Mouse (Mus musculus): ENCODE measurements around the gene Anapc2.
"Not testable (repeated sequence)": the region's sequence is repeated elsewhere in the genome, so short reads cannot be mapped to it uniquely, and the experiment has no call there.

The Anapc2 gene

DNA sequence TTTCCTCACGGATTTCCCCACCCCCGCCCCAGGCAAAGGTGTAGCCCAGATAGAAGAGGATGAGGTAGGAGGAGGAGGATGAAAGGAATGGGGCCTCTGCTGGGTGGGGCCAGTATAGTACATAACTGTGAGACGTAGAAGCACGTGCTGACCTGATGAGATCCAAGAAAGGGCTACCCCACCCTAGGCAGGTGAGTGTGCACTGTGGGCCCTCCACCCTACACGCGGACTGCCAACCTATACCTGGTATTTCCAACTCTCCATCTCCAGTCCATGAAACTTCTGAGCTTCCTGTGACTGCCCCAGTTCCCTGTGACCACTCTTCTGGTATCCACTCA, 30.9 kb upstream of the Anapc2 start:
- DNase-seq, result no peak

GRCm38 (mm10) chr2:25242101-25242506, 30.2 kb upstream of the Anapc2 start, which contains the start of the genes Rnf208 and Cysrt1:
Gene Rnf208 (plus strand): TSS chr2:25242255.
Gene Cysrt1 (minus strand): TSS chr2:25242452.
- DNase-seq, result no peak

DNA sequence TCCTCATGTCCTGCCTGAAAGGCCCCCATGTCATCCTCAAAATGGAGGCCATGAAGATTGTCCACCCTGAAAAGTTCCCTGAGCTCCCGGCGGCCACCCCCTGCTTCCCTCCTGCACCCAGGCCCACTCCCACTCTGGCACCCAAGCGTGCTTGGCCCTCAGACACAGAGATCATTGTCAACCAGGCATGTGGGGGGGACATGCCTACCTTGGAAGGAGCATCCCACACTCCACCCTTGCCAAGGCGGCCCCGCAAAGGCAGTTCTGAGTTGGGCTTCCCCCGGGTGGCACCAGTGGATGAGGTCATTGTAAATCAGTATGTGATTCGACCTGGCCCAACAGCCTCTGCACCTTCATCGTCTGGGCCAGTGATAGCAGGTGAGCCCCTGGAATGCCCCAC, 28.9 kb upstream of the Anapc2 start:
- DNase-seq, result no peak

GRCm38 (mm10) chr2:25244144-25244543, 28.1 kb upstream of the Anapc2 start:
- DNase-seq, result no peak

GRCm38 (mm10) chr2:25246183-25247072, 25.9 kb upstream of the Anapc2 start, which contains the start of gene AL732309.1:
Gene AL732309.1 (minus strand): TSS chr2:25246863.
- DNase-seq, result no peak

GRCm38 (mm10) chr2:25252331-25252730, 19.9 kb upstream of the Anapc2 start:
- no peak for DNase-seq

GRCm38 (mm10) chr2:25255284-25255779, 16.9 kb upstream of the Anapc2 start, which contains the start of gene Tmem203:
Gene Tmem203 (plus strand): TSS chr2:25255439.
- DNase-seq, result peak; percentile 99

GRCm38 (mm10) chr2:25256443-25257109, 15.7 kb upstream of the Anapc2 start:
- not testable (repeated sequence) for DNase-seq

DNA sequence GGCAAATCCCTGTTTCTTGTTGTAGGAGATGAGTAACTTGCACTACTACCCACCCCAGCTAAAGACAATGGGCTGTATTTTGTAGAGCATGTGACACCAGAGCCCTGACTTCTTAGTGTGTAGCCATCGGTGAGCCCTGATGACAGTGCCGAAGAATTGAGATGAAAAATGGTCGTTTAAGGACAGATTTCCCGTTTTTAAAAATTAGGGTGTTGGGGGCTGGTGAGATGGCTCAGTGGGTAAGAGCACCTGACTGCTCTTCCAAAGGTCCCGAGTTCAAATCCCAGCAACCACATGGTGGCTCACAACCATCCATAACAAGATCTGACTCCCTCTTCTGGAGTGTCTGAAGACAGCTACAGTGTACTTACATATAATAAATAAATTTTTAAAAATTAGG, 15.0 kb upstream of the Anapc2 start:
- not testable (repeated sequence) for DNase-seq

- DNase-seq, result no peak
Measured at GRCm38 (mm10) chr2:25258887-25259286, 13.4 kb upstream of the Anapc2 start.

DNA sequence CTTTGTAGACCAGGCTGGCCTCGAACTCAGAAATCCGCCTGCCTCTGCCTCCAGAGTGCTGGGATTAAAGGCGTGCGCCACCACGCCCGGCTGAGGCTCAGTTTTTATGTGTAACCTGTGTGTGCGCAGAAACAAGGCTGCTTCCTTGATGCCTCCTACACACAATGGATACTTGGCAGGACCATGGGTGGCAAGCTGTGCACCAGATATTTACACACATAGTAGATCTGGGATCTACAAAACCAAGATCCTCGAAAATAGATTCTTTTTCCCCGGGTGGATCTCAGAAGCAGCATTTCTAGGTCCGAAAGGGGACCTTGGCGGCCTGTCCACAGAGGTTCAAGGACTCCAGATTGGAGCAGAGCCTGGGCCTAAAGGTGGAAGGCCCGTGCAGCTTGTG, 10.4 kb upstream of the Anapc2 start:
- DNase-seq, result no peak

DNA sequence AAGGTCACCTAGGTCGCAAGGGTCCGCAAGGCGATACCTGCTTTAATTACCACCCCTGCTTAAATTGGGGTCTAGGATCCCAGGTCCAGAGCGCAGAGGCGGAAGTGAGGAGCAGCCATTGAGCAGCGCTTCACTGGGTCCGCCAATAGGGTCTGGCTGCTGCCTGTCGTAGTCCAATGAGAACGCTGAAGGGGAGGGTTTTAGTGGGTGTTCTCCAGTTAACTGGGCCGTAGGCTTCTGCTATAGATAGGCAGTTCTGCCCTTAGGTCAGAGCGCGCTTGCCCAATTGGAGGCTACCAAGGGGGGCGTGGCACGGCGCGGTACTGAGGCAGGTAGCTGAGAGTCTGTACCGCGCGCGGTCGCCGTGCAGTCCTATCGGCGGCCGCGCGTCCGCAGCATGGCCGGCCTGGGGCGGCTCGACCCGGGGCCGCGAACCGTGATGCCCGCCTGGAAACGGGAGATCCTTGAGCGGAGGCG, 9.9 kb upstream of the Anapc2 start, which contains the start of gene Tprn:
Gene Tprn, plus strand, starts transcription at position 328 of the 477 bp plus-strand sequence.
- peak; percentile 100 for DNase-seq

DNA sequence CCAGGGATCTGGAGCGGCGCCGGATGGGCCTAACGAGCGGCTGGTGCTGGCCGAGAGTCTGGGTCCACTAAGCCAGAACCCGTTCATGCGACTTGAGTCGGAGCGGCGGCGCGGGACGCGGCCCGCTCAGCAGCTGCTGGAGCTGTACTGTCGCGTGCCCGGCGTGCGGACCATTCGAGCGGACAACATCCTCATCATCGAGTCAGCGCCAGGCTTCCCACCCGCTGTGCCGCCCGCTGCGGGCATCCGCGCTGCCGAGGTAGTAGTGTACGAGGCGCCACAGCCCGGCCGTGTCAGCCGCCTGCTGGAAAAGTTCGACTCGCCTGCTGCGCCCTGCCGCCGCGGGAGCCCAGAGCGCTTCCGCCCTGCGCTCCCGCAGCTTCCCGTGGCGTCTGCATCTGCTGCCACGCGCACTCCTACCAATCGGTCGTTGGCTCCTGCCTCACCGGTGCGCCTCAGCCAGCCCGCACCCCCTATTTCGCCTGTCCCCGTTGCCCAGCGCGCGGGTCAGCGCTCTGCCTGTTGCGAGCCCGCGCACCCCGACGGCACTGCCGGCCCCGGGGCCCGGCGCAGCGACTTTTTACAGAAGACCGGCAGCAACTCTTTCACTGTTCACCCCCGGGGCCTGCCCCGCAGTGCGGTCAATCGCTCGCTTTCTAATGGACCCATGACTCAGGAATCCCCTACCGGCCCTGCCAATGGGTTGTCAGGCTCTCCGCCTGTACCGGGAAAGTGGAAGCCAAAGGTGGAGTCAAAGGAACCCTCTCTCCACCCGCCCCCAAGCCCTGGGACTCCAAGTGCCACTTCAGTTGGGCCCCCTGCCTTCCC, 9.3 kb upstream of the Anapc2 start:
- no peak for DNase-seq

GRCm38 (mm10) chr2:25263623-25264285, 8.5 kb upstream of the Anapc2 start:
- no peak for DNase-seq

- DNase-seq, result no peak
Measured at GRCm38 (mm10) chr2:25264286-25264660, 8.0 kb upstream of the Anapc2 start.

- no peak for DNase-seq
Measured at GRCm38 (mm10) chr2:25264851-25265250, 7.4 kb upstream of the Anapc2 start.

DNA sequence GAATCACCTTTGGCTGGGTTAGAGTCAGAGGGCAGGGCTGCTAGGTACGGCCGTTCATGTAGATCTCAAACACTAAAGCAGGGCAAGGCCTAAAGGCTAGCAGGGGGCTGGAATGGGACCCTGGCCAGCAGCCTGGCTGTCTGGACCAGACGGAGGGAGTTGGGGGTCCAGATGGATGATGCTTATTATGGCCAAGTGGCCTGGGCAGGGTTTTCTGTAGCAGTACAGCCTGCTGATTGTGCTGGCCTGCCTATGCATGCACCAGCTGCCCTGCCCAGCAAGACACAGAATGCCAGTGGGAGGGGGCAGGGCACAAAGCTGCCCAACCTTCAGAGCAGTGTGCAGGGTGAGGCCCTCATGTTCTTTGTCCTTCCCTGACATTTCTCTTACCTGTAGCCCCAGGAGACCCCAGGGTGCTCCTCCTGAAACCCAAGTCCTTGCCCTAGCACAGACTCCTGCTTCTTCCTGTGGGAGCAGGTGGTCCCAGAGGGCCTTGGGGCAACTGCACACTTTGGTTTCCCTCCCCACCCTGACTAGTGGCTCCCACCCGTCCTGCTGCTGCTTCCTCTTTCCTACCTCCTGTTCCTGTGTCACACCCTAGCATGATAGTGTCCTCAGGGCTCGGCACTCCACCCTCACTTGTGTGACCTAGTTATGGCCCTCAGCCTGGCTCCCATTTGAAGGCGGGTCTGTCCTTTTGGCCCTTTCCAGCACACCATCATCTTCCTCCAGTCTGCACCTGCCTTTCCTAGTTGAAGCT, 6.2 kb upstream of the Anapc2 start:
- DNase-seq, result peak; percentile 98

GRCm38 (mm10) chr2:25266720-25267119, 5.6 kb upstream of the Anapc2 start:
- DNase-seq, result peak; percentile 96

DNA sequence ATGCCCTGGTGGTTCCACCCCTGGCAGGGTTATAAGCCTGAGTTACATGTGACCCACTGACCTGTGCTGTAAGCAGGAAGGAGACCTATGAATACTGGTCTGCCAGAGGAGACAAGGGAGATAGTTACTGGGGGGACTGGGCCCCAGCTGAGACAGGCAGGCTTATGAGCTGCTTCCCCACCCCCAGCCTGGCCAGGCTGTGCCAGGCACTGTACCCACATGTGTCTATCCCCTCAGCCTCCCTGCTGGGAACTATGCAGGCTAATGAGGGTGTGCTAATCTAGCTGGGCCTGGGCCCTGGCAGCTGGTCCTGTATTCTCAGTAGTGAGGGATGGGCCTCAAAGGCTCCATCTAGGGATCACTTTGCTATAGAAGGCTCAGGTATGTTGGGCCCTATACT, 5.0 kb upstream of the Anapc2 start:
- DNase-seq, result no peak

DNA sequence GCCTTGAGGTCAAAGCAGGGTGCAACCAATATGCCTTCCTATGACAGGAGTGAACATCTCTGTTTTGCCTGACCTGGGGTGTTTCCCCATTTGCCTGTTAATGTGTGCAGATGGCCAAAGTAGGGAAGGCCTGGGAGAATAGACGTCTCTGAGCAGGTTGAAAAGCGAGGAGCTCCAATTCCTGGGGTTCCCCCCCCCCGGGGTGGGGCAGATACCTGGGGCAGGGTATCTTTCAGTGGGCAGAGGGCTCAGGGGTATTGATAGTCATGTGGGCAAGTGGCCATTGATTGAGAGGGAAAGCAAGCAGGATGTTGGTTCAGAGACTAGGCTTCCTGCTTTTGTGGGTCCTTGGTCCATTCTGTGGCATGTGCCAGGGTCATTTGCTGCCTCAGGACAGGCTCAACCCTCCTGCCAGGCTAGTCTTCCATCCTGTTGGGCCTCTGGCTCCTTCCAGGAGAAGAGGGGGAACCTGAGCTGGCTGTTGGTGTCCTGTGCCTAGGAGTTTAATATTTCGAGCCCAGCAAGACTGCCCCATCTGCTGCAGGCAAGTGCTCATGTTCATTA, 4.5 kb upstream of the Anapc2 start:
- DNase-seq, result no peak

- no peak for DNase-seq
Measured at GRCm38 (mm10) chr2:25272515-25272914, 237 bp downstream of the Anapc2 start.
